Comparison of ENCODE assay signal across 14 mouse cellular contexts in genomic region chr2:165456710-165457109, GRCm38 (mm10). TPM values are rescaled to one million over a fixed set of nuclear protein-coding genes. Genes with fewer than 3 reads are reported as not detected.
DNase-seq lines count a peak whose midpoint lies in the region; ATAC-seq and TF ChIP-seq lines count a peak whose summit lies in the region.
"Had no signal": no experiment of that assay in that cellular context is flagged by ENCODE, and none has a peak within 500 bp of the region (broad histone marks: within the 10 kb centered on the region; RNA-seq: fewer than 3 reads in every experiment).

No protein-coding gene starts in this region.

- no peaks in the 10 kb centered on the region for H3K27me3 ChIP-seq in lung, postnatal 0 days (replicated peaks; ENCODE audit: insufficient read depth, low read length)
- H3K27me3 ChIP-seq in splenic B cell, adult 2 months (ENCODE audit: control insufficient read depth, insufficient read depth, low read length, poor library complexity, severe bottlenecking), result no peaks in the 10 kb centered on the region
- no peaks in the 10 kb centered on the region; the same call in 1 of the 2 replicates for H3K27me3 ChIP-seq in liver, embryonic 11.5 days (replicated peaks; ENCODE audit: control insufficient read depth, insufficient read depth, low read length)
- H3K27me3 ChIP-seq: limb, embryonic 12.5 days had no signal

- H3K36me3 ChIP-seq in lung, postnatal 0 days (ENCODE audit: insufficient read depth, low read length), result no peaks in the 10 kb centered on the region
- H3K36me3 ChIP-seq in splenic B cell, adult 2 months (ENCODE audit: control insufficient read depth, insufficient read depth, low read length, poor library complexity, severe bottlenecking), result no peaks in the 10 kb centered on the region
- H3K36me3 ChIP-seq in liver, embryonic 11.5 days (ENCODE audit: control insufficient read depth, insufficient read depth, low read length), result no peaks in the 10 kb centered on the region
- H3K36me3 ChIP-seq: forebrain, embryonic 10.5 days; limb, embryonic 12.5 days had no signal

- no peak overlapping the region for H3K9ac ChIP-seq in lung, postnatal 0 days (replicated peaks; ENCODE audit: low read depth)
- no peak overlapping the region for H3K9ac ChIP-seq in liver, embryonic 11.5 days (ENCODE audit: low read depth, low read length)
- H3K9ac ChIP-seq: limb, embryonic 12.5 days had no signal

- no peak for TF ChIP-seq EP300 in lung, postnatal 0 days (IDR thresholded peaks at IDR 0.05)

- no peaks in the 10 kb centered on the region for H3K4me1 ChIP-seq in lung, postnatal 0 days (ENCODE audit: insufficient read depth, low read depth, low read length)
- 0 out of 2 replicates have a peak, but pooled peaks cover 4% of the 10 kb centered on the region for H3K4me1 ChIP-seq in liver, embryonic 11.5 days (replicated peaks; ENCODE audit: control insufficient read depth, insufficient read depth, low read length)

- WGBS in lung, postnatal 0 days, result 59% methylated on average over 2 of the region's 2 CpGs
- WGBS in liver, embryonic 11.5 days, result 51% methylated on average over 2 of the region's 2 CpGs

- no peak for ATAC-seq in lung, postnatal 0 days
- no peak for ATAC-seq in liver, embryonic 11.5 days (replicated peaks; ENCODE audit: low FRiP score)
- ATAC-seq: Patski had no signal

- H3K4me3 ChIP-seq in lung, postnatal 0 days (ENCODE audit: low read depth, low read length), result no peak overlapping the region
- no peak overlapping the region for H3K4me3 ChIP-seq in liver, embryonic 11.5 days (ENCODE audit: low read depth, low read length)
- H3K4me3 ChIP-seq: forebrain, embryonic 10.5 days; limb, embryonic 12.5 days had no signal

- no peak for TF ChIP-seq CTCF in lung, postnatal 0 days (IDR thresholded peaks at IDR 0.05)

- no peak overlapping the region for H3K4me2 ChIP-seq in lung, postnatal 0 days (replicated peaks; ENCODE audit: low read depth, low read length)
- no peak overlapping the region for H3K4me2 ChIP-seq in liver, embryonic 11.5 days
- H3K4me2 ChIP-seq: limb, embryonic 12.5 days had no signal

- peak; percentile 6 for DNase-seq in lung, postnatal 14 days
- no peak for DNase-seq in lung, postnatal 0 days (ENCODE audit: low spot score)
- DNase-seq in NIH3T3 (ENCODE audit: low read depth), result peak; percentile 72
- peak; percentile 19 for DNase-seq in embryo, embryonic 9.5 days (ENCODE audit: extremely low spot score)
- DNase-seq in splenic B cell, adult 2 months (ENCODE audit: low read depth, low spot score), result peak; percentile 18
- DNase-seq in adrenal gland, postnatal 25 days, result no peak
- DNase-seq in liver, embryonic 11.5 days (ENCODE audit: low spot score), result no peak
- DNase-seq: cerebellum, postnatal 36 days; gastrocnemius, postnatal 25 days; lung, postnatal 36 days had no signal

- H3K9me3 ChIP-seq in lung, postnatal 0 days (ENCODE audit: low read length), result no peaks in the 10 kb centered on the region
- H3K9me3 ChIP-seq in liver, embryonic 11.5 days (ENCODE audit: control insufficient read depth, low read length), result no peaks in the 10 kb centered on the region
- H3K9me3 ChIP-seq: forebrain, embryonic 10.5 days; limb, embryonic 12.5 days had no signal

- H3K27ac ChIP-seq in lung, postnatal 0 days (ENCODE audit: low read length), result no peak overlapping the region
- H3K27ac ChIP-seq in liver, embryonic 11.5 days (ENCODE audit: low read depth, low read length), result no peak overlapping the region
- H3K27ac ChIP-seq: forebrain, embryonic 10.5 days; limb, embryonic 12.5 days had no signal

RNA-seq across cellular contexts. Expression of gene Slc13a3, which starts 16.3 kb away (rescaled TPM):
- polyA plus RNA-seq in lung, postnatal 0 days (2015; fragmentation: Nextera tagmentation; extraction: Ambion mirVana), result 0.65 and 0.90 TPM in 2 replicates
- total RNA-seq in adrenal gland, postnatal 25 days (2021), result 0.58 and 1.5 TPM in 2 replicates
- 2.9 and 4.0 TPM in 2 replicates for polyA plus RNA-seq in liver, embryonic 11.5 days (2014; fragmentation: Nextera tagmentation; extraction: Ambion mirVana)
- polyA plus RNA-seq: limb, embryonic 12.5 days had no signal

RNA-seq across cellular contexts. Expression of gene Trp53rka, which starts 36.4 kb away (rescaled TPM):
- polyA plus RNA-seq in lung, postnatal 0 days (2015; fragmentation: Nextera tagmentation; extraction: Ambion mirVana), result 21.5 and 22.5 TPM in 2 replicates
- total RNA-seq in adrenal gland, postnatal 25 days (2021), result 15.4 and 16.1 TPM in 2 replicates
- 28.8 and 31.4 TPM in 2 replicates for polyA plus RNA-seq in liver, embryonic 11.5 days (2014; fragmentation: Nextera tagmentation; extraction: Ambion mirVana)

RNA-seq across cellular contexts. Expression of gene Slc2a10, which starts 46.9 kb away (rescaled TPM):
- polyA plus RNA-seq in lung, postnatal 0 days (2015; fragmentation: Nextera tagmentation; extraction: Ambion mirVana), result 6.7 and 6.9 TPM in 2 replicates
- total RNA-seq in adrenal gland, postnatal 25 days (2021), result 0.43 and 0.82 TPM in 2 replicates
- 1.6 and 2.1 TPM in 2 replicates for polyA plus RNA-seq in liver, embryonic 11.5 days (2014; fragmentation: Nextera tagmentation; extraction: Ambion mirVana)
- polyA plus RNA-seq: Patski had no signal

RNA-seq across cellular contexts. Expression of gene Ocstamp, which starts 56.5 kb away (rescaled TPM):
- polyA plus RNA-seq in lung, postnatal 0 days (2015; fragmentation: Nextera tagmentation; extraction: Ambion mirVana), result 0.15 and 0.20 TPM in 2 replicates
- total RNA-seq in adrenal gland, postnatal 25 days (2021), result 0.15 TPM in 1 of 2 replicates, not detected in the other
- 2.2 and 2.5 TPM in 2 replicates for polyA plus RNA-seq in liver, embryonic 11.5 days (2014; fragmentation: Nextera tagmentation; extraction: Ambion mirVana)
- total RNA-seq: layer of hippocampus, adult 18-20 months had no signal
- polyA plus RNA-seq: limb, embryonic 12.5 days; Patski had no signal

Comparison
In these comparisons a context has a peak if more than half of its experiments do, and no peak if none do; other contexts are left out.
1. DNase-seq: peak in lung, postnatal 14 days (single experiment), NIH3T3 (single experiment), embryo, embryonic 9.5 days (single experiment) and splenic B cell, adult 2 months (single experiment); none in lung, postnatal 0 days (single experiment), adrenal gland, postnatal 25 days (single experiment) and liver, embryonic 11.5 days (single experiment).